Mouse (Mus musculus) MEL (cell line): ENCODE data around the gene Amacr. TPM values are rescaled to one million over a fixed set of nuclear protein-coding genes. Genes with fewer than 3 reads are reported as not detected.

Experiments used
- DNase-seq: peaks from one replicate; pipeline ENCODE4 v3.0.0; 2011; ENCODE audit warnings: low read depth, low spot score
- H3K27ac ChIP-seq: 2 replicates; pipeline ENCODE4 v1.5.1; 2012; ENCODE audit warnings: low read depth, mild to moderate bottlenecking, control low read depth, low read length, moderate library complexity; ENCODE audit not compliant: control insufficient read depth
- H3K27me3 ChIP-seq, 2 experiments: fragments of 150-350 bp in 1 of 2; sonication (generic) in 1 of 2; 2 replicates each; pipeline ENCODE4 v1.6.1; 2012; ENCODE audit warnings: low read length in 2 of 2, mild to moderate bottlenecking in 2 of 2, improper control_type of control experiment in 1 of 2, moderate library complexity in 1 of 2; ENCODE audit not compliant: insufficient read depth in 2 of 2, control insufficient read depth in 1 of 2
- H3K36me3 ChIP-seq, 2 experiments: 2 replicates each; pipeline ENCODE4 v1.6.1; 2012 to 2014; ENCODE audit warnings: low read length in 2 of 2, improper control_type of control experiment in 1 of 2, inconsistent platforms in 1 of 2, mild to moderate bottlenecking in 1 of 2; ENCODE audit not compliant: insufficient read depth in 2 of 2, control insufficient read depth in 1 of 2
- H3K4me1 ChIP-seq, 2 experiments: fragments of 150-350 bp in 1 of 2; sonication (generic) in 1 of 2; 2 replicates each; pipeline ENCODE4 v1.6.1; 2012; ENCODE audit warnings: low read length in 2 of 2, improper control_type of control experiment in 1 of 2, mild to moderate bottlenecking in 1 of 2; ENCODE audit not compliant: insufficient read depth in 2 of 2, control insufficient read depth in 1 of 2
- H3K4me3 ChIP-seq, 2 experiments: fragments of 150-350 bp in 1 of 2; sonication (generic) in 1 of 2; 2 replicates each; pipeline ENCODE4 v1.5.1; 2012; ENCODE audit warnings: low read depth in 2 of 2, low read length in 2 of 2, mild to moderate bottlenecking in 2 of 2, moderate library complexity in 2 of 2, control low read depth in 1 of 2, improper control_type of control experiment in 1 of 2; ENCODE audit not compliant: control insufficient read depth in 1 of 2, insufficient read depth in 1 of 2
- H3K79me2 ChIP-seq: 2 replicates; pipeline ENCODE4 v1.6.1; 2012; ENCODE audit warnings: mild to moderate bottlenecking, low read length, moderate library complexity; ENCODE audit not compliant: control insufficient read depth, poor library complexity, insufficient read depth
- H3K9ac ChIP-seq: 2 replicates; pipeline ENCODE4 v1.6.1; 2012; ENCODE audit warnings: low read depth, mild to moderate bottlenecking, control low read depth, low read length, moderate library complexity; ENCODE audit not compliant: control insufficient read depth, poor library complexity, severe bottlenecking
- H3K9me3 ChIP-seq: fragments of 150-350 bp; sonication (generic); replicated peaks from 2 replicates; pipeline ENCODE4 v1.6.1; 2012; ENCODE audit warnings: mild to moderate bottlenecking, low read length, improper control_type of control experiment, moderate library complexity; ENCODE audit not compliant: insufficient read depth
- BHLHE40 ChIP-seq: IDR thresholded peaks from 2 replicates; pipeline ENCODE4 v1.6.1; 2012; ENCODE audit warnings: low read depth, mild to moderate bottlenecking, inconsistent platforms, low read length, improper control_type of control experiment, borderline replicate concordance
- CHD1 ChIP-seq: IDR thresholded peaks from 2 replicates; pipeline ENCODE4 v1.6.1; 2012; ENCODE audit warnings: low read depth, mild to moderate bottlenecking, inconsistent platforms, low read length, improper control_type of control experiment
- E2F4 ChIP-seq: IDR thresholded peaks from 2 replicates; pipeline ENCODE4 v1.6.1; 2011; ENCODE audit warnings: low read depth, low read length, improper control_type of control experiment, borderline replicate concordance
- ETS1 ChIP-seq: IDR thresholded peaks from 2 replicates; pipeline ENCODE4 v1.6.1; 2012; ENCODE audit warnings: low read depth, mild to moderate bottlenecking, inconsistent platforms, low read length, improper control_type of control experiment, moderate library complexity
- HCFC1 ChIP-seq: IDR thresholded peaks from 2 replicates; pipeline ENCODE4 v1.6.1; 2012; ENCODE audit warnings: low read depth, mild to moderate bottlenecking, inconsistent platforms, low read length, improper control_type of control experiment, moderate library complexity
- JUND ChIP-seq: IDR thresholded peaks from 2 replicates; pipeline ENCODE4 v1.6.1; 2011; ENCODE audit warnings: low read depth, mild to moderate bottlenecking, improper control_type of control experiment, low read length
- KAT2A ChIP-seq: conservative IDR thresholded peaks from 2 replicates; pipeline ENCODE4 v1.6.1; 2012; ENCODE audit warnings: low read depth, low read length, improper control_type of control experiment, inconsistent platforms
- MAFK ChIP-seq: IDR thresholded peaks from 2 replicates; pipeline ENCODE4 v1.6.1; 2011; ENCODE audit warnings: low read depth, mild to moderate bottlenecking, low read length, improper control_type of control experiment, borderline replicate concordance
- MAX ChIP-seq: IDR thresholded peaks from 2 replicates; pipeline ENCODE4 v1.6.1; 2011; ENCODE audit warnings: low read length, improper control_type of control experiment
- MEF2A ChIP-seq: IDR thresholded peaks from 2 replicates; pipeline ENCODE4 v1.6.1; 2014; ENCODE audit warnings: low read depth, mild to moderate bottlenecking, inconsistent platforms, low read length, improper control_type of control experiment; ENCODE audit not compliant: poor library complexity, insufficient replicate concordance, severe bottlenecking; ENCODE audit errors: extremely low read depth
- MXI1 ChIP-seq: IDR thresholded peaks from 2 replicates; pipeline ENCODE4 v1.6.1; 2011; ENCODE audit warnings: mild to moderate bottlenecking, low read depth, low read length, improper control_type of control experiment
- MYB ChIP-seq: IDR thresholded peaks from 2 replicates; pipeline ENCODE4 v1.6.1; 2011; ENCODE audit warnings: mild to moderate bottlenecking, low read depth, low read length, improper control_type of control experiment
- MYC ChIP-seq: IDR thresholded peaks from 2 replicates; pipeline ENCODE4 v1.6.1; 2011; ENCODE audit warnings: low read depth, mild to moderate bottlenecking, low read length, improper control_type of control experiment, moderate library complexity
- NELFE ChIP-seq: IDR thresholded peaks from 2 replicates; pipeline ENCODE4 v1.6.1; 2011; ENCODE audit warnings: low read depth, low read length, improper control_type of control experiment
- POLR2A ChIP-seq, 2 experiments: IDR thresholded peaks; 2 replicates each; pipeline ENCODE4 v1.6.1; 2011 to 2012; ENCODE audit warnings: low read length in 2 of 2, mild to moderate bottlenecking in 2 of 2, control low read depth in 1 of 2, improper control_type of control experiment in 1 of 2, low read depth in 1 of 2, moderate library complexity in 1 of 2; ENCODE audit not compliant: control insufficient read depth in 1 of 2, insufficient read depth in 1 of 2, poor library complexity in 1 of 2
- POLR2AphosphoS2 ChIP-seq: IDR thresholded peaks from 2 replicates; pipeline ENCODE4 v1.6.1; 2011; ENCODE audit warnings: low read length, improper control_type of control experiment
- RCOR1 ChIP-seq: IDR thresholded peaks from 2 replicates; pipeline ENCODE4 v1.6.1; 2012; ENCODE audit warnings: low read depth, mild to moderate bottlenecking, inconsistent platforms, low read length, improper control_type of control experiment
- SIN3A ChIP-seq: IDR thresholded peaks from 2 replicates; pipeline ENCODE4 v1.6.1; 2012; ENCODE audit warnings: low read length, improper control_type of control experiment, inconsistent platforms
- SMC3 ChIP-seq: IDR thresholded peaks from 2 replicates; pipeline ENCODE4 v1.6.1; 2011; ENCODE audit warnings: low read depth, low read length, improper control_type of control experiment
- TAL1 ChIP-seq: IDR thresholded peaks from 2 replicates; pipeline ENCODE4 v1.6.1; 2012; ENCODE audit warnings: mild to moderate bottlenecking, inconsistent platforms, low read length, moderate library complexity, mixed read lengths
- TBP ChIP-seq: IDR thresholded peaks from 2 replicates; pipeline ENCODE4 v1.8.0; 2011; ENCODE audit warnings: low read depth, low read length, improper control_type of control experiment
- TCF12 ChIP-seq: IDR thresholded peaks from 2 replicates; pipeline ENCODE4 v1.6.1; 2014; ENCODE audit warnings: low read depth, mild to moderate bottlenecking, inconsistent platforms, low read length, improper control_type of control experiment, moderate library complexity
- UBTF ChIP-seq: IDR thresholded peaks from 2 replicates; pipeline ENCODE4 v1.6.1; 2012; ENCODE audit warnings: low read depth, mild to moderate bottlenecking, inconsistent platforms, low read length, improper control_type of control experiment, moderate library complexity, borderline replicate concordance; ENCODE audit not compliant: insufficient read depth
- USF1 ChIP-seq: IDR thresholded peaks from 2 replicates; pipeline ENCODE4 v1.6.1; 2014; ENCODE audit warnings: low read depth, mild to moderate bottlenecking, inconsistent platforms, low read length, improper control_type of control experiment, moderate library complexity
- USF2 ChIP-seq, 2 experiments: IDR thresholded peaks; 2 replicates each; pipeline ENCODE4 v1.6.1; 2011 to 2012; ENCODE audit warnings: improper control_type of control experiment in 2 of 2, low read length in 2 of 2, borderline replicate concordance in 1 of 2, inconsistent platforms in 1 of 2, low read depth in 1 of 2, mild to moderate bottlenecking in 1 of 2; ENCODE audit not compliant: insufficient read depth in 1 of 2
- ZMIZ1 ChIP-seq: IDR thresholded peaks from 2 replicates; pipeline ENCODE4 v1.6.1; 2012; ENCODE audit warnings: low read depth, mild to moderate bottlenecking, inconsistent platforms, low read length, improper control_type of control experiment, moderate library complexity
- polyA plus RNA-seq, 2 experiments: library from polyadenylated mRNA; stranded (reverse) in 1 of 2; unstranded in 1 of 2; fragments of >175 nt in 1 of 2; fragments of >200 nt in 1 of 2; gene quantifications; 2 replicates each; pipeline versions ENCODE4 v1.2.1 to v1.2.4; 2012; ENCODE audit warnings: low replicate concordance in 2 of 2, low read depth in 1 of 2; ENCODE audit not compliant: insufficient read length in 2 of 2, insufficient read depth in 1 of 2, missing spikeins in 1 of 2
- total RNA-seq: library from RNA; depleted of rRNA; stranded (reverse); fragments of 300-350 nt; gene quantifications from 2 replicates; pipeline ENCODE4 v1.2.3, GENCODE M21; 2012

Gene Amacr
- total and polyA plus RNA-seq, 3 experiments = not detected

- no peaks in the 10 kb centered on the region for H3K9me3 ChIP-seq
- DNase-seq = no peak
- no peaks in the 10 kb centered on the region for H3K27me3 ChIP-seq
- H3K4me1 ChIP-seq = no peaks in the 10 kb centered on the region
- TF ChIP-seq MXI1 = no peak
- TF ChIP-seq E2F4 = no peak
- no peak for TF ChIP-seq KAT2A
- no peak for TF ChIP-seq SIN3A
- no peak for TF ChIP-seq SMC3
- TF ChIP-seq NELFE = no peak
- TF ChIP-seq USF2 (IDR thresholded peaks at IDR 0.05; ENCODE audit: borderline replicate concordance in 1 of 2, insufficient read depth in 1 of 2, low read depth in 1 of 2, low read length in 2 of 2) = no peak
- no peak for TF ChIP-seq POLR2AphosphoS2
- no peak for TF ChIP-seq MEF2A
- no peak for TF ChIP-seq MAX
- TF ChIP-seq ZMIZ1 = no peak
- TF ChIP-seq JUND = no peak
- no peak for TF ChIP-seq TAL1
- no peak for TF ChIP-seq HCFC1
- no peak for TF ChIP-seq ETS1
- TF ChIP-seq MYC = no peak
- TF ChIP-seq UBTF = no peak
- H3K27ac ChIP-seq = no peak overlapping the region
- no peak overlapping the region for H3K9ac ChIP-seq
- H3K79me2 ChIP-seq = no peaks in the 10 kb centered on the region
- no peaks in the 10 kb centered on the region for H3K36me3 ChIP-seq
- no peak overlapping the region for H3K4me3 ChIP-seq
Observed at GRCm38 (mm10) chr15:10955156-10955555, 26.4 kb upstream of the Amacr start.

- H3K27ac ChIP-seq = no peak overlapping the region
- H3K36me3 ChIP-seq = no peaks in the 10 kb centered on the region
- H3K9ac ChIP-seq = no peak overlapping the region
- H3K9me3 ChIP-seq = no peaks in the 10 kb centered on the region
- no peak for DNase-seq
- no peak overlapping the region for H3K4me3 ChIP-seq
- no peaks in the 10 kb centered on the region for H3K79me2 ChIP-seq
- no peaks in the 10 kb centered on the region for H3K27me3 ChIP-seq
- H3K4me1 ChIP-seq = no peaks in the 10 kb centered on the region
- TF ChIP-seq MYB = no peak
- no peak for TF ChIP-seq TBP
- no peak for TF ChIP-seq KAT2A
- TF ChIP-seq BHLHE40 = no peak
- no peak for TF ChIP-seq MYC
- no peak for TF ChIP-seq ZMIZ1
- no peak for TF ChIP-seq TCF12
- TF ChIP-seq TAL1 = no peak
- TF ChIP-seq MAFK = no peak
- TF ChIP-seq POLR2AphosphoS2 = no peak
- no peak for TF ChIP-seq USF2 (IDR thresholded peaks at IDR 0.05; ENCODE audit: borderline replicate concordance in 1 of 2, insufficient read depth in 1 of 2, low read depth in 1 of 2, low read length in 2 of 2)
- TF ChIP-seq UBTF = no peak
- no peak for TF ChIP-seq JUND
- TF ChIP-seq SMC3 = no peak
- TF ChIP-seq USF1 = no peak
- no peak for TF ChIP-seq RCOR1
- TF ChIP-seq MXI1 = no peak
- no peak for TF ChIP-seq POLR2A (IDR thresholded peaks at IDR 0.05; ENCODE audit: control insufficient read depth in 1 of 2, insufficient read depth in 1 of 2, low read depth in 1 of 2, low read length in 2 of 2, poor library complexity in 1 of 2)
- no peak for TF ChIP-seq CHD1
- TF ChIP-seq, all 39 proteins: peak for 0
Observed at GRCm38 (mm10) chr15:10956706-10957105, 24.9 kb upstream of the Amacr start.
